Mouse (Mus musculus): Measurements from ENCODE around the gene Slc24a4. TPM values are rescaled to one million over a fixed set of nuclear protein-coding genes. Genes with fewer than 3 reads are reported as not detected.
A peak's percentile ranks its signal among the peaks of the same experiment; 100 is the strongest.

Slc24a4 gene
- total and polyA plus RNA-seq, 3 experiments: 0.16 TPM; not detected in 2

DNA sequence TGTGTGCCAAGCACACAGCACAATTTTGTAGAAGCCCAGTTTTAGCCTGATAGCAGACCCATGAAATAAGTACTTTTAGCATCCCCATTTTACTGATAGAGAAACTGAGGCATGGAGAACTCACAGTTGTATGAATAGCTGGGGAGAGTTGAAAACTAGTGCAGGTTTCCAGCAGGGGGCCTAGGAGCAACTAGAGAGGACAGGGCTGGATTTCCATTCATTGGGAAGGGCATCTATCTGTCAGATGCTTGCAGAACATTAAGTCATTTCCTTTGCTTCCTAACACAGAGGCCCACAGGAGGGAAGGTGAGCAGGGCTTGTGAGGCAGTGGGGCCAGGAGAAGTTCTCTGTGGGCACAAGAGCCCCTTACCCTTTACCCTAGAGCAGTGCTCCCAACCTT is 126.5 kb downstream of the Slc24a4 start:
- no peaks in the 10 kb centered on the region for H3K36me3 ChIP-seq (replicated peaks)
- H3K27me3 ChIP-seq (ENCODE audit: insufficient read depth, low read length): 0 out of 2 replicates have a peak, but pooled peaks cover 2% of the 10 kb centered on the region
- no peaks in the 10 kb centered on the region for H3K9me3 ChIP-seq (replicated peaks)
- TF ChIP-seq TAL1 (conservative IDR thresholded peaks at IDR 0.05; ENCODE audit: low read depth, low read length) (no peak), GATA2 (IDR thresholded peaks at IDR 0.05; ENCODE audit: borderline replicate concordance, low read depth, low read length) (no peak), CTCF (IDR thresholded peaks at IDR 0.05; ENCODE audit: low read depth, low read length) (no peak), GATA1 (IDR thresholded peaks at IDR 0.05; ENCODE audit: borderline replicate concordance, low read length) (no peak), POLR2AphosphoS5 (IDR thresholded peaks at IDR 0.05; ENCODE audit: insufficient replicate concordance, low read depth, low read length) (no peak)
- no peak overlapping the region for H3K4me3 ChIP-seq (ENCODE audit: low read depth, low read length)
- DNase-seq (ENCODE audit: low spot score): no peak
- no peak for ATAC-seq (ENCODE audit: extremely low read depth, insufficient number of reproducible peaks, low FRiP score, poor library complexity, severe bottlenecking)
- no peaks in the 10 kb centered on the region for H3K4me1 ChIP-seq (ENCODE audit: insufficient read depth, low read depth, low read length)

DNA sequence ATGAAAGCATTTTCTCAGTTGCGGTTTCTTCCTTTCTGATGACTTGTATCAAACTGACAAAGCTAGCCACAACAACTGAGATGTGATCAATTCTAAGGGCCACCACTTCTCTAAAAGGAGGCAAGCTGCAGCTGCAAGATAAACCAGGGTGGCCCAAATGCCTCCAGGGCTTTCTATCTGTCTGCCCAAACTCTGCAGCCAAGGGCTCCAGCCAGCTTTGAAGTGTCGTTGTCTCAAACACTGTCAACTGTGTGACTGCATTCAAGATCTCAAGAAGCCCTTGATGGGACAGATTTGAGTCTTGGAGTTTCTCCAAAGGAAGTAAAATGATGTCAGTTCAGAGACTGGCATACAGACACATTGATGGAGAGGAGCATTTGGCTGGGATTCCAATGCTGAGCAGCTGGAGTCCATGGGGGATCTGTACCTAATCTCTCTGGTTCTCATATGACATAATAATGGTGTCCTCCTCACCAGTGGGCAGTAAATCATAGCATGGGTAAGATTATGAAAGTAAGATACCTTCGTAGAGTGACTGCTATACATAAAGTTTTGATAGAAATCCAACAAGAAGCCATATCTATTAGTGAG is 130.1 kb downstream of the Slc24a4 start:
- DNase-seq (ENCODE audit: low spot score) (no peak), ATAC-seq (ENCODE audit: extremely low read depth, insufficient number of reproducible peaks, low FRiP score, poor library complexity, severe bottlenecking) (peak; percentile 37; the same call in 1 of the 2 replicates)
- 0 out of 2 replicates have a peak, but pooled peaks cover 2% of the 10 kb centered on the region for H3K27me3 ChIP-seq (ENCODE audit: insufficient read depth, low read length)
- no peaks in the 10 kb centered on the region for H3K36me3 ChIP-seq (replicated peaks)
- H3K4me3 ChIP-seq (ENCODE audit: low read depth, low read length): no peak overlapping the region
- TF ChIP-seq TAL1 (conservative IDR thresholded peaks at IDR 0.05; ENCODE audit: low read depth, low read length) (no peak), CTCF (IDR thresholded peaks at IDR 0.05; ENCODE audit: low read depth, low read length) (no peak), GATA1 (IDR thresholded peaks at IDR 0.05; ENCODE audit: borderline replicate concordance, low read length) (no peak), POLR2AphosphoS5 (IDR thresholded peaks at IDR 0.05; ENCODE audit: insufficient replicate concordance, low read depth, low read length) (no peak), GATA2 (IDR thresholded peaks at IDR 0.05; ENCODE audit: borderline replicate concordance, low read depth, low read length) (no peak)
- H3K4me1 ChIP-seq (ENCODE audit: insufficient read depth, low read depth, low read length): no peaks in the 10 kb centered on the region
- no peaks in the 10 kb centered on the region for H3K9me3 ChIP-seq (replicated peaks)

DNA sequence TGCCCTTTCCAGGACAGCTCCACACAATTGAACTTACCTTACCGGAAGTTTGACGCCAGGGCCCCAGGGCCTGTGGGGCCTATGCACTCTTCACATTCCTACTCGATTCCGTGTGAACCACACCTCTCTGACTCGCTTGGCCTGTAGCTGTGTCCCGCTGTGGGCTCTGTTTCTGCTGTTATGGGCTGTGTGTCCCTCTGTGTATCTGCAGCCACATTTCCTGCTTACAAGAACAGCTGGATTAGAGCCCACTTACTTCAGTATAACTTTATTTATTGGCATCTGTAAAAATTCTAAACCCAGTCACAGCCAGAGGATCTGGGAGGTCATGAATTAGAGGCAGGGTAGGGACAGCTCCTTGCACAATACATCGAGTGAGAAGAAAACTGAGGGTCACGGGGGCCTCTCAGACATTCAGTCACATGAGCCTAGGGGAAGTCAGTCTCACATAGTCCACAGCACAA is 133.4 kb downstream of the Slc24a4 start:
- no peak overlapping the region for H3K4me3 ChIP-seq (ENCODE audit: low read depth, low read length)
- no peak for DNase-seq (ENCODE audit: low spot score)
- no peaks in the 10 kb centered on the region for H3K4me1 ChIP-seq (ENCODE audit: insufficient read depth, low read depth, low read length)
- no peak for TF ChIP-seq GATA1 (IDR thresholded peaks at IDR 0.05; ENCODE audit: borderline replicate concordance, low read length)
- no peak for TF ChIP-seq GATA2 (IDR thresholded peaks at IDR 0.05; ENCODE audit: borderline replicate concordance, low read depth, low read length)
- no peak for TF ChIP-seq CTCF (IDR thresholded peaks at IDR 0.05; ENCODE audit: low read depth, low read length)
- no peak for TF ChIP-seq TAL1 (conservative IDR thresholded peaks at IDR 0.05; ENCODE audit: low read depth, low read length)
- TF ChIP-seq POLR2AphosphoS5 (IDR thresholded peaks at IDR 0.05; ENCODE audit: insufficient replicate concordance, low read depth, low read length): no peak
- H3K36me3 ChIP-seq (replicated peaks): no peaks in the 10 kb centered on the region
- 0 out of 2 replicates have a peak, but pooled peaks cover 2% of the 10 kb centered on the region for H3K27me3 ChIP-seq (ENCODE audit: insufficient read depth, low read length)
- H3K9me3 ChIP-seq (replicated peaks): no peaks in the 10 kb centered on the region
- no peak for ATAC-seq (ENCODE audit: extremely low read depth, insufficient number of reproducible peaks, low FRiP score, poor library complexity, severe bottlenecking)

DNA sequence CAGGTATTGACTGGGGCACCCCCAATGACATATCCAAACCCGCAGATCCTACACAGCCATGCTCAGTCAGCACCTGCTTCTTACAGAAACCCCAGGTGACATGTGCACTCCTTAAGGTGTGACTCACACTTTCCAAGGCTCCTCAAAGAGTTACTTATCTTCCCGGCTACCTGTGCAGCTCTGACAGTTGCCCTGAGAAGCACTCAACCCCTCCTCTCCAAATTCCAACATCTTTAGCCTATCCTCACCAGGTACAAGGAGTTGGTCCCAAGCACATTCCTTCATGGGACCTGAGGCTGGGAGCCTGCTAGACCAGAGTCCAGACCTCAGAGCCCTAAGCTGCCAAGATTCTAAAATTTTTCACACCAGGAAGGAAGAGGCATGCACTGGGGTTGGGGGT is 134.3 kb downstream of the Slc24a4 start:
- Histone ChIP-seq H3K36me3 (replicated peaks) (no peaks in the 10 kb centered on the region), H3K27me3 (ENCODE audit: insufficient read depth, low read length) (no peaks in the 10 kb centered on the region), H3K4me3 (ENCODE audit: low read depth, low read length) (no peak overlapping the region), H3K4me1 (ENCODE audit: insufficient read depth, low read depth, low read length) (no peaks in the 10 kb centered on the region), H3K9me3 (replicated peaks) (no peaks in the 10 kb centered on the region)
- TF ChIP-seq POLR2AphosphoS5 (IDR thresholded peaks at IDR 0.05; ENCODE audit: insufficient replicate concordance, low read depth, low read length) (no peak), GATA2 (IDR thresholded peaks at IDR 0.05; ENCODE audit: borderline replicate concordance, low read depth, low read length) (no peak), CTCF (IDR thresholded peaks at IDR 0.05; ENCODE audit: low read depth, low read length) (no peak), TAL1 (conservative IDR thresholded peaks at IDR 0.05; ENCODE audit: low read depth, low read length) (no peak)
- DNase-seq (ENCODE audit: low spot score): no peak
- ATAC-seq (ENCODE audit: extremely low read depth, insufficient number of reproducible peaks, low FRiP score, poor library complexity, severe bottlenecking): no peak

DNA sequence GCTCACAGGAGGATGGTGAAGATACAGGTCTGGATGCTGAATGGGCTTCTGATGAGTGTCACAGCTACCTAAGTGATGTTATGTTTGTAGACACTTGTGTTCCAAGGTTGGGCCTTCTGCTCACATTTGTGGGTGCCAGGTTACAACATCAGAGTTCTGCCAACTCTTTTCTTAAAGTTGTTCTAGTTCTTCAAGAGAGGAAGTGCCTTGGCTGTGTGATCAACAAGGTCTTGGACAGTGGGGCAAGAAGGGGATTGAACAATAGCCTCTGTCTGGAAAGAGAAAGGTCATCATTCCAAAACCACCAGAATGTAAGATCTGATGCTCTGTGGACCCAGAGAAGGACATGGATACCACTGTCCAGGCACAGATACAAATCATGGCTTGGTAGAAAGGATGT is 134.7 kb downstream of the Slc24a4 start:
- H3K4me3 ChIP-seq (ENCODE audit: low read depth, low read length): no peak overlapping the region
- no peaks in the 10 kb centered on the region for H3K27me3 ChIP-seq (ENCODE audit: insufficient read depth, low read length)
- TF ChIP-seq TAL1 (conservative IDR thresholded peaks at IDR 0.05; ENCODE audit: low read depth, low read length) (no peak), CTCF (IDR thresholded peaks at IDR 0.05; ENCODE audit: low read depth, low read length) (no peak), POLR2AphosphoS5 (IDR thresholded peaks at IDR 0.05; ENCODE audit: insufficient replicate concordance, low read depth, low read length) (no peak), GATA2 (IDR thresholded peaks at IDR 0.05; ENCODE audit: borderline replicate concordance, low read depth, low read length) (no peak), GATA1 (IDR thresholded peaks at IDR 0.05; ENCODE audit: borderline replicate concordance, low read length) (no peak)
- DNase-seq (ENCODE audit: low spot score) (no peak), ATAC-seq (ENCODE audit: extremely low read depth, insufficient number of reproducible peaks, low FRiP score, poor library complexity, severe bottlenecking) (no peak)
- no peaks in the 10 kb centered on the region for H3K4me1 ChIP-seq (ENCODE audit: insufficient read depth, low read depth, low read length)
- no peaks in the 10 kb centered on the region for H3K9me3 ChIP-seq (replicated peaks)
- no peaks in the 10 kb centered on the region for H3K36me3 ChIP-seq (replicated peaks)

DNA sequence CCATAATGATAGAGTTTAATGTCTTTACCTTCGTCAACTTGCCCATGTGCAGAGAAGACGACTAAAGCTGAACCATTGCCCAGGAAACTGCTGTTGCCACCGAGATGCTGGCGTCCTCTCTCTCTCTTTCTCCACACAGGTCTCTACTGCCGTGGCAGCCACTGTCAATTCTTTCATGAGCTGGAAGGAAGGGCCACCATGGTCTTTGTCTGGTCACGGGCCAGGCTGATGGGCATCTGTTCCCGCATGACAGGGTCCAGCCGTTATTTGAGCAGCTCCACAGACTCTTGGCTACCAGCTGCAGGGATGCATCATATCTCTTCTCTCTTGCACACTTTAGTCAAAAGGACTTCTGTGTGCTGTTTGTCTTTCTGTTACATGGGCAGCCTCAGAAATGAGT is 137.9 kb downstream of the Slc24a4 start:
- no peak overlapping the region for H3K4me3 ChIP-seq (ENCODE audit: low read depth, low read length)
- no peak for ATAC-seq (ENCODE audit: extremely low read depth, insufficient number of reproducible peaks, low FRiP score, poor library complexity, severe bottlenecking)
- H3K36me3 ChIP-seq (replicated peaks): no peaks in the 10 kb centered on the region

More for the DNA sequence above, 137.9 kb downstream of the Slc24a4 start:
- TF ChIP-seq GATA1 (IDR thresholded peaks at IDR 0.05; ENCODE audit: borderline replicate concordance, low read length) (no peak), TAL1 (conservative IDR thresholded peaks at IDR 0.05; ENCODE audit: low read depth, low read length) (no peak), CTCF (IDR thresholded peaks at IDR 0.05; ENCODE audit: low read depth, low read length) (no peak), POLR2AphosphoS5 (IDR thresholded peaks at IDR 0.05; ENCODE audit: insufficient replicate concordance, low read depth, low read length) (no peak), GATA2 (IDR thresholded peaks at IDR 0.05; ENCODE audit: borderline replicate concordance, low read depth, low read length) (no peak)
- Histone ChIP-seq H3K27me3 (ENCODE audit: insufficient read depth, low read length) (peaks cover 2% of the 10 kb centered on the region; the same call in 1 of the 2 replicates), H3K4me1 (ENCODE audit: insufficient read depth, low read depth, low read length) (no peaks in the 10 kb centered on the region), H3K9me3 (replicated peaks) (no peaks in the 10 kb centered on the region)
- DNase-seq (ENCODE audit: low spot score): no peak

Data from G1E (cell line).